Mouse (Mus musculus): ENCODE results near the gene Ccdc144b. TPM values are rescaled to one million over a fixed set of nuclear protein-coding genes. Genes with fewer than 3 reads are reported as not detected.

The Ccdc144b gene
- not detected in 2 replicates for polyA plus RNA-seq (2016; fragmentation: Nextera tagmentation; extraction: Ambion mirVana)

- ATAC-seq (ENCODE audit: low FRiP score): no peak
- Histone ChIP-seq H3K27me3 (peaks cover 3% of the 10 kb centered on the region; the same call in 1 of the 2 replicates), H3K4me3 (replicated peaks) (no peak within 1 kb of the TSS), H3K4me1 (no peaks in the 10 kb centered on the region), H3K9ac (no peak within 1 kb of the TSS), H3K9me3 (no peaks in the 10 kb centered on the region), H3K36me3 (replicated peaks) (no peaks in the 10 kb centered on the region), H3K4me2 (no peak within 1 kb of the TSS), H3K27ac (no peak within 1 kb of the TSS)
- 90% methylated on average over 6 of the region's 6 CpGs for WGBS
These were observed at the start of gene Ccdc144b for GRCm38 (mm10) chr3:36053447-36053846. Ccdc144b (minus strand) TSS chr3:36053547.

GRCm38 (mm10) chr3:36095371-36095770, 42.0 kb upstream of the Ccdc144b start:
- 90% methylated on average over 2 of the region's 2 CpGs for WGBS
- no peaks in the 10 kb centered on the region for H3K27me3 ChIP-seq
- no peaks in the 10 kb centered on the region for H3K9me3 ChIP-seq
- peaks cover 17% of the 10 kb centered on the region for H3K36me3 ChIP-seq (replicated peaks)
- no peaks in the 10 kb centered on the region for H3K4me1 ChIP-seq
- no peak for ATAC-seq (ENCODE audit: low FRiP score)
- H3K9ac ChIP-seq: no peak overlapping the region
- no peak overlapping the region for H3K4me2 ChIP-seq
- H3K27ac ChIP-seq: no peak overlapping the region
- no peak overlapping the region for H3K4me3 ChIP-seq (replicated peaks)

- 93% methylated on average over 9 of the region's 9 CpGs for WGBS
- Histone ChIP-seq H3K4me1 (no peaks in the 10 kb centered on the region), H3K4me2 (no peak overlapping the region), H3K4me3 (replicated peaks) (no peak overlapping the region), H3K9me3 (no peaks in the 10 kb centered on the region), H3K36me3 (replicated peaks) (peaks cover 84% of the 10 kb centered on the region), H3K27me3 (no peaks in the 10 kb centered on the region), H3K9ac (no peak overlapping the region), H3K27ac (no peak overlapping the region)
- ATAC-seq (ENCODE audit: low FRiP score): no peak
These were observed 34.2 kb upstream of the Ccdc144b start for GRCm38 (mm10) chr3:36087591-36087990.

GRCm38 (mm10) chr3:36085394-36085793, 32.0 kb upstream of the Ccdc144b start:
- H3K36me3 ChIP-seq (replicated peaks): peaks cover 90% of the 10 kb centered on the region
- no peak overlapping the region for H3K9ac ChIP-seq
- no peaks in the 10 kb centered on the region for H3K27me3 ChIP-seq
- WGBS: 93% methylated on average over 5 of the region's 5 CpGs
- no peak overlapping the region for H3K4me3 ChIP-seq (replicated peaks)
- H3K27ac ChIP-seq: no peak overlapping the region
- no peaks in the 10 kb centered on the region for H3K9me3 ChIP-seq
- no peak for ATAC-seq (ENCODE audit: low FRiP score)
- no peaks in the 10 kb centered on the region for H3K4me1 ChIP-seq
- H3K4me2 ChIP-seq: no peak overlapping the region

GRCm38 (mm10) chr3:36083381-36083780, 30.0 kb upstream of the Ccdc144b start:
- no peaks in the 10 kb centered on the region for H3K9me3 ChIP-seq
- no peak overlapping the region for H3K27ac ChIP-seq
- peaks cover 91% of the 10 kb centered on the region for H3K36me3 ChIP-seq (replicated peaks)
- H3K4me1 ChIP-seq: no peaks in the 10 kb centered on the region
- ATAC-seq (ENCODE audit: low FRiP score): no peak
- WGBS: 97% methylated on average over 7 of the region's 7 CpGs
- no peak overlapping the region for H3K4me3 ChIP-seq (replicated peaks)
- H3K27me3 ChIP-seq: no peaks in the 10 kb centered on the region
- H3K9ac ChIP-seq: no peak overlapping the region
- H3K4me2 ChIP-seq: no peak overlapping the region

GRCm38 (mm10) chr3:36082843-36083242, 29.5 kb upstream of the Ccdc144b start:
- no peak for ATAC-seq (ENCODE audit: low FRiP score)

GRCm38 (mm10) chr3:36080741-36081140, 27.4 kb upstream of the Ccdc144b start:
- no peak for ATAC-seq (ENCODE audit: low FRiP score)
- Histone ChIP-seq H3K9me3 (no peaks in the 10 kb centered on the region), H3K9ac (no peak overlapping the region), H3K36me3 (replicated peaks) (peaks cover 93% of the 10 kb centered on the region), H3K27ac (no peak overlapping the region), H3K27me3 (no peaks in the 10 kb centered on the region), H3K4me2 (no peak overlapping the region), H3K4me1 (no peaks in the 10 kb centered on the region), H3K4me3 (replicated peaks) (no peak overlapping the region)
- WGBS: 97% methylated on average over 5 of the region's 5 CpGs

More at GRCm38 (mm10) chr3:36082843-36083242, 29.5 kb upstream of the Ccdc144b start:
- Histone ChIP-seq H3K27me3 (no peaks in the 10 kb centered on the region), H3K4me1 (no peaks in the 10 kb centered on the region), H3K27ac (no peak overlapping the region), H3K36me3 (replicated peaks) (peaks cover 91% of the 10 kb centered on the region), H3K9me3 (no peaks in the 10 kb centered on the region), H3K4me3 (replicated peaks) (no peak overlapping the region), H3K4me2 (no peak overlapping the region), H3K9ac (no peak overlapping the region)
- 91% methylated on average over 4 of the region's 4 CpGs for WGBS

- H3K4me3 ChIP-seq (replicated peaks): no peak overlapping the region
- H3K4me1 ChIP-seq: no peaks in the 10 kb centered on the region
- H3K9ac ChIP-seq: no peak overlapping the region
- H3K27ac ChIP-seq: no peak overlapping the region
- no peak for ATAC-seq (ENCODE audit: low FRiP score)
- 92% methylated on average over 5 of the region's 5 CpGs for WGBS
- H3K27me3 ChIP-seq: no peaks in the 10 kb centered on the region
- H3K36me3 ChIP-seq (replicated peaks): peaks cover 93% of the 10 kb centered on the region
- H3K9me3 ChIP-seq: no peaks in the 10 kb centered on the region
- no peak overlapping the region for H3K4me2 ChIP-seq
These were observed 26.5 kb upstream of the Ccdc144b start for GRCm38 (mm10) chr3:36079886-36080285.

- ATAC-seq (ENCODE audit: low FRiP score): no peak
- Histone ChIP-seq H3K4me3 (replicated peaks) (no peak overlapping the region), H3K27ac (no peak overlapping the region), H3K4me1 (no peaks in the 10 kb centered on the region), H3K36me3 (replicated peaks) (peaks cover 88% of the 10 kb centered on the region), H3K9ac (no peak overlapping the region), H3K4me2 (no peak overlapping the region), H3K27me3 (no peaks in the 10 kb centered on the region), H3K9me3 (no peaks in the 10 kb centered on the region)
- 94% methylated on average over 3 of the region's 3 CpGs for WGBS
These were observed 24.0 kb upstream of the Ccdc144b start for GRCm38 (mm10) chr3:36077386-36077785.

- Histone ChIP-seq H3K4me2 (no peak overlapping the region), H3K27ac (no peak overlapping the region), H3K36me3 (replicated peaks) (peaks cover 79% of the 10 kb centered on the region), H3K27me3 (no peaks in the 10 kb centered on the region), H3K9me3 (no peaks in the 10 kb centered on the region), H3K4me1 (no peaks in the 10 kb centered on the region), H3K4me3 (replicated peaks) (no peak overlapping the region), H3K9ac (no peak overlapping the region)
- 97% methylated on average over 6 of the region's 6 CpGs for WGBS
- ATAC-seq (ENCODE audit: low FRiP score): no peak
These were observed 22.1 kb upstream of the Ccdc144b start for GRCm38 (mm10) chr3:36075466-36075865.

- Histone ChIP-seq H3K4me1 (no peaks in the 10 kb centered on the region), H3K9ac (no peak overlapping the region), H3K27ac (no peak overlapping the region), H3K27me3 (no peaks in the 10 kb centered on the region), H3K4me2 (no peak overlapping the region), H3K4me3 (replicated peaks) (no peak overlapping the region), H3K9me3 (no peaks in the 10 kb centered on the region), H3K36me3 (replicated peaks) (peaks cover 73% of the 10 kb centered on the region)
- ATAC-seq (ENCODE audit: low FRiP score): no peak
- 96% methylated on average over 6 of the region's 6 CpGs for WGBS
These were observed 20.9 kb upstream of the Ccdc144b start for GRCm38 (mm10) chr3:36074231-36074630.

GRCm38 (mm10) chr3:36071047-36071446, 17.7 kb upstream of the Ccdc144b start:
- Histone ChIP-seq H3K9me3 (no peaks in the 10 kb centered on the region), H3K9ac (no peak overlapping the region), H3K27ac (no peak overlapping the region), H3K4me1 (peaks cover 15% of the 10 kb centered on the region), H3K4me3 (replicated peaks) (no peak overlapping the region), H3K4me2 (no peak overlapping the region), H3K27me3 (no peaks in the 10 kb centered on the region), H3K36me3 (replicated peaks) (peaks cover 42% of the 10 kb centered on the region)
- ATAC-seq (ENCODE audit: low FRiP score): no peak
- 89% methylated on average over 5 of the region's 5 CpGs for WGBS

GRCm38 (mm10) chr3:36070436-36070835, 17.1 kb upstream of the Ccdc144b start:
- no peak overlapping the region for H3K4me3 ChIP-seq (replicated peaks)
- peaks cover 36% of the 10 kb centered on the region for H3K36me3 ChIP-seq (replicated peaks)
- no peak for ATAC-seq (ENCODE audit: low FRiP score)
- H3K4me1 ChIP-seq: peaks cover 15% of the 10 kb centered on the region
- H3K27me3 ChIP-seq: no peaks in the 10 kb centered on the region
- H3K9me3 ChIP-seq: no peaks in the 10 kb centered on the region
- H3K4me2 ChIP-seq: no peak overlapping the region
- no peak overlapping the region for H3K27ac ChIP-seq
- 96% methylated on average over 4 of the region's 4 CpGs for WGBS
- no peak overlapping the region for H3K9ac ChIP-seq
